Mouse (Mus musculus): ENCODE measurements around the gene Adamts1.

Adamts1 gene

GRCm38 (mm10) chr16:85765167-85765566 is 37.7 kb downstream of the Adamts1 start:
- no peak for DNase-seq (ENCODE audit: low spot score)

GRCm38 (mm10) chr16:85762052-85762665 is 40.8 kb downstream of the Adamts1 start:
- DNase-seq (ENCODE audit: low spot score) = no peak

DNA sequence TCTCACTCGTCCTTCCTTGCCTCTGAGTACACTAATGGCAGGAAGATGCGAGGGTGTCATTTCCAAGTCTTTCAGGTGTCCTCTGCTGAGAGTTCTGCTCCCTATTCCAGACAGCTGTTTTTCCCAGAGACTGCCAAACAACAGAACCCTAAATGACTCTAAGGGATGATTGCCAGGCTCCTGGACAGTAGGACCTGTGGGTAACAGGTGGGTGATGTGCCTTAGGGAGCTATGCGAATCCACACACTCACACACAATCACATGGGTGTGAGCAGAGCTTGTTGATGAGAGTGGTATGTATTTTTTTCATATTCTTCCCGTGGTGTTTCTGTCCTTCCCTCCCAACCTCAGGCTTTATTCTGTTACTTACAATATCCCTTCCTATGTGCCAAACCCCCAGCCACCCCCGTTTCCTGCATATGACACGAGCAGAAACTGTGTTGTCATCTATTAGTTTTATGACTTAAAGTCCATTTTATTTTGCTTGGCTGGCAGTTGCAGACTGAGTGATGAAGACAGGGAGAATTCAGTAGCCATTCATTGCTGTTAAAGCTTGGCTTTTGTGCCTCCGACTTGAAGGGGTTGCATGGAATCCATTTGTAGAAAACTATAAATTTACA is 41.8 kb downstream of the Adamts1 start:
- no peak for DNase-seq (ENCODE audit: low spot score)

- peak; percentile 51 for DNase-seq (ENCODE audit: low spot score)
Observed at GRCm38 (mm10) chr16:85756101-85756819, 46.7 kb downstream of the Adamts1 start.

DNA sequence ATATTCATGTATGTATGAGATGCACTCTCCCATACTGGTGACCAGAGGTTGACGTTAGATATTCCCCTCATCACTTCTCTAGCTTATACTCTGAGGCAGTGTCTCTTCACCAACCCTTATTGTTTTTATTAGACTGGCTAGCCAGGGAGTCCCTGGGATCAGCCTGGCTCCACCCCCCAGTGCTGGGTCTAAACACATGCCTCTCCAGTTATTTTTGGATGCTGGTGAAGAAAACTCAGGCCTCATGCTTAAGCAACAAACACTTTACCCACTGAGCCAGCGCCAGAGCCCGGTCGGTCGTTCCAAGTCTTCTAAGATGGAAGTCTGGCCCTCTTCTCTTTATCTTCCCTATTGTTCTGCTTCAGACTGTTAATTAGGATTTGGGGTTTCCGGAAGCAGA is 53.6 kb downstream of the Adamts1 start:
- no peak for DNase-seq (ENCODE audit: low spot score)

DNA sequence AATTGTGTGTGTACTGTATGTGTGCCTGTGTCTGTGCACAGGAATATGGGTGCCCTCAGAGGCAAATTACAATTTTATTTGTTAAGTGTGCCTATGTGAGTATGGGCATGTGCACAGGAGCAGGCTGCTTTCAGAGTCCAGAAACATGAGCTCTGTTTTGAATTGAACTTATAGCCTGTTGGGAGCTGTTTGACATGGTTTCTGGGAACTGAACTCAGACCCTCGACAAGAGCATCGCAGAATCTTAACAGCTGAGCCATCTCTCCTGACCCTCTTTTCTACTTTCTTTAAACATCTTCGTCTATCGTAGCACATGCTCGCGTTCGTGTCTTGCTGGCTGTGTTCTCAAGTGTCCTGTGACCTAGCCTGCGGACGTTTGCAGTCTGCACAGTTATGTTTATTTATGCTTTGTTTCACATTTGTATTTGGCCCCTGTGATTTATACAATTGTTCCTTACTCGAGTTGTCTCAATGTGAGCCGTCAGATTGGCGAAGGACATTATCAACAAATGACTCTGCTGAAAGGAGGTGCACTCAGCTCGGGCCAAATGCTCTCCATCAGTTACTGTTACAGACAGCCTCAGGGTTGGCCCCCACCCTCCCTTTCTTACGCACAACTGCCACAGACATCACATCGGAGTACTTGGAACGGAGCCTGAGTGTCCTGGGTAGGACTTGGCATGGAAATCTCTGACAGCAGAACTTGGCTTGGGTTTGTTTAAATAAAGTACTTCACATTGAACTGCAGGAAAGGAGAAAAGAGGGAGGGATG is 55.1 kb downstream of the Adamts1 start:
- peak; percentile 19 for DNase-seq (ENCODE audit: low spot score)

- no peak for DNase-seq (ENCODE audit: low spot score)
Observed at GRCm38 (mm10) chr16:85746386-85746785, 56.5 kb downstream of the Adamts1 start.

Data from urinary bladder, postnatal 25 days (tissue).